29 mouse cellular contexts compared by ENCODE assay signal in the genomic region with DNA sequence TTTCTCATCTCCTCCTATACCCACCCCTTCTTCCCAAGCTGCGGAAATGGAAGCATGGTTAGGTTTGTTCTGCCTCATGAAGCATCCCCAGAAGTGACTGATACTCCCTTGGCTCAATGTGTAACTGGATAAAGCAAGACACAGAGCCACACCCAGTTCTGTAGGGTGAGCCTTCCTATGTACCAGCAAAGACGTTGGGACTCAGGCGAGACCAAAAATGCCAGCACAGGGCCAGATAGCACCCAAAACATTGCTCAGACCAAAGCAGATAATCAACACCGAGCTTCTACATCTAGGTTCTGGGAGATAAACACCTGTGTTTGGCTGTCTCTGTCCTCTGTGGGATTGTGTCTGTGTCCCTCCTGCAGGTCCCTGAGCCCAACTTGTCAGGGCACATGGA.
DNase-seq lines count a peak whose midpoint lies in the region; ATAC-seq and TF ChIP-seq lines count a peak whose summit lies in the region.
"Had no signal": no experiment of that assay in that cellular context is flagged by ENCODE, and none has a peak within 500 bp of the region (broad histone marks: within the 10 kb centered on the region; RNA-seq: fewer than 3 reads in every experiment).

No protein-coding gene starts in this region.

- no peak overlapping the region for H3K4me2 ChIP-seq in stomach, embryonic 15.5 days
- H3K4me2 ChIP-seq in stomach, postnatal 0 days (replicated peaks; ENCODE audit: low read depth): no peak overlapping the region
- H3K4me2 ChIP-seq in liver, embryonic 11.5 days: no peak overlapping the region
- no peak overlapping the region for H3K4me2 ChIP-seq in liver, embryonic 16.5 days (ENCODE audit: low read depth, low read length)
- H3K4me2 ChIP-seq: forebrain, embryonic 15.5 days; heart, embryonic 15.5 days; hindbrain, embryonic 13.5 days; limb, embryonic 12.5 days had no signal

- no peak for TF ChIP-seq CTCF in stomach, postnatal 0 days (IDR thresholded peaks at IDR 0.05; ENCODE audit: low read depth)

- H3K27me3 ChIP-seq in stomach, embryonic 15.5 days (replicated peaks): no peaks in the 10 kb centered on the region
- H3K27me3 ChIP-seq in stomach, postnatal 0 days (ENCODE audit: control insufficient read depth, insufficient read depth, low read length): no peaks in the 10 kb centered on the region
- H3K27me3 ChIP-seq in liver, embryonic 11.5 days (replicated peaks; ENCODE audit: control insufficient read depth, insufficient read depth, low read length): peaks cover 6% of the 10 kb centered on the region; the same call in 1 of the 2 replicates
- H3K27me3 ChIP-seq in liver, embryonic 16.5 days (ENCODE audit: control insufficient read depth, insufficient read depth, low read depth, low read length): no peaks in the 10 kb centered on the region

- H3K9me3 ChIP-seq in stomach, embryonic 15.5 days: no peaks in the 10 kb centered on the region
- H3K9me3 ChIP-seq in stomach, postnatal 0 days (ENCODE audit: control insufficient read depth, low read length): no peaks in the 10 kb centered on the region
- H3K9me3 ChIP-seq in liver, embryonic 11.5 days (ENCODE audit: control insufficient read depth, low read length): no peaks in the 10 kb centered on the region
- H3K9me3 ChIP-seq in liver, embryonic 16.5 days (replicated peaks; ENCODE audit: control insufficient read depth, low read length): no peaks in the 10 kb centered on the region
- H3K9me3 ChIP-seq: forebrain, embryonic 10.5 days; forebrain, embryonic 15.5 days; heart, embryonic 10.5 days; heart, embryonic 15.5 days; hindbrain, embryonic 13.5 days; limb, embryonic 12.5 days had no signal

- WGBS in stomach, embryonic 15.5 days: 78% methylated on average over 4 of the region's 4 CpGs
- 79% methylated on average over 4 of the region's 4 CpGs for WGBS in stomach, postnatal 0 days
- WGBS in liver, embryonic 11.5 days: 65% methylated on average over 4 of the region's 4 CpGs
- 31% methylated on average over 4 of the region's 4 CpGs for WGBS in liver, embryonic 16.5 days (ENCODE audit: insufficient replicate concordance)

- 0 out of 2 replicates have a peak, but pooled peaks have one; percentile 35 for ATAC-seq in stomach, embryonic 15.5 days (ENCODE audit: insufficient read depth, low FRiP score, low read depth)
- ATAC-seq in stomach, postnatal 0 days (ENCODE audit: low FRiP score, low TSS enrichment): no peak
- ATAC-seq in liver, embryonic 11.5 days (replicated peaks; ENCODE audit: low FRiP score): peak; percentile 88
- ATAC-seq in liver, embryonic 16.5 days (ENCODE audit: low read depth): peak; percentile 88
- ATAC-seq: activated CD4-positive, CD25-positive, alpha-beta regulatory T cell, adult 4 months; forebrain, embryonic 15.5 days; lung, postnatal 0 days; midbrain, embryonic 16.5 days had no signal

- TF ChIP-seq EP300 in stomach, postnatal 0 days (optimal IDR thresholded peaks at IDR 0.05): no peak

- DNase-seq in stomach, postnatal 0 days (ENCODE audit: low spot score): no peak
- no peak for DNase-seq in liver, embryonic 11.5 days (ENCODE audit: low spot score)
- no peak for DNase-seq in left cerebral cortex, adult 18-20 months (ENCODE audit: low spot score in 2 of 2)
- DNase-seq in thymus, postnatal 25 days: no peak
- DNase-seq in layer of hippocampus, adult 11-12 months (ENCODE audit: low spot score): no peak
- DNase-seq: adrenal gland, adult 2 months; B cell, adult 2 months; cerebellum, adult 2 months; cerebellum, postnatal 14 days; gastrocnemius, postnatal 25 days; heart, adult 11 months; kidney, adult 11 months; layer of hippocampus, adult 9-11 months; lung, adult 18-20 months; lung, postnatal 4 days; right cerebral cortex, postnatal 25 days had no signal

- H3K9ac ChIP-seq in stomach, embryonic 15.5 days: no peak overlapping the region
- H3K9ac ChIP-seq in stomach, postnatal 0 days (ENCODE audit: low read length): no peak overlapping the region
- no peak overlapping the region for H3K9ac ChIP-seq in liver, embryonic 11.5 days (ENCODE audit: low read depth, low read length)
- no peak overlapping the region for H3K9ac ChIP-seq in liver, embryonic 16.5 days (ENCODE audit: low read depth, low read length)
- H3K9ac ChIP-seq: forebrain, embryonic 15.5 days; heart, embryonic 15.5 days; hindbrain, embryonic 13.5 days; limb, embryonic 12.5 days had no signal

- H3K27ac ChIP-seq in stomach, embryonic 15.5 days: no peak overlapping the region
- no peak overlapping the region for H3K27ac ChIP-seq in stomach, postnatal 0 days (replicated peaks)
- H3K27ac ChIP-seq in liver, embryonic 11.5 days (ENCODE audit: low read depth, low read length): no peak overlapping the region
- H3K27ac ChIP-seq in liver, embryonic 16.5 days (ENCODE audit: low read length): no peak overlapping the region
- H3K27ac ChIP-seq: forebrain, embryonic 10.5 days; forebrain, embryonic 15.5 days; heart, embryonic 10.5 days; heart, embryonic 15.5 days; hindbrain, embryonic 13.5 days; kidney, postnatal 0 days; left cerebral cortex, adult 2 months; limb, embryonic 12.5 days had no signal

- no peak overlapping the region for H3K4me3 ChIP-seq in stomach, embryonic 15.5 days (replicated peaks)
- H3K4me3 ChIP-seq in stomach, postnatal 0 days (ENCODE audit: low read depth, low read length): no peak overlapping the region
- H3K4me3 ChIP-seq in liver, embryonic 11.5 days (ENCODE audit: low read depth, low read length): no peak overlapping the region
- no peak overlapping the region for H3K4me3 ChIP-seq in liver, embryonic 16.5 days (ENCODE audit: low read depth, low read length)
- H3K4me3 ChIP-seq: forebrain, embryonic 10.5 days; forebrain, embryonic 15.5 days; heart, embryonic 10.5 days; heart, embryonic 15.5 days; hindbrain, embryonic 13.5 days; left cerebral cortex, adult 2 months; limb, embryonic 12.5 days had no signal

- H3K4me1 ChIP-seq in stomach, embryonic 15.5 days: no peaks in the 10 kb centered on the region
- no peaks in the 10 kb centered on the region for H3K4me1 ChIP-seq in stomach, postnatal 0 days (replicated peaks; ENCODE audit: control insufficient read depth, insufficient read depth)
- 0 out of 2 replicates have a peak, but pooled peaks cover 6% of the 10 kb centered on the region for H3K4me1 ChIP-seq in liver, embryonic 11.5 days (replicated peaks; ENCODE audit: control insufficient read depth, insufficient read depth, low read length)
- H3K4me1 ChIP-seq in liver, embryonic 16.5 days (ENCODE audit: control insufficient read depth, low read depth, low read length): peaks cover 11% of the 10 kb centered on the region
- H3K4me1 ChIP-seq: forebrain, embryonic 15.5 days; heart, embryonic 15.5 days; limb, embryonic 12.5 days had no signal

- no peaks in the 10 kb centered on the region for H3K36me3 ChIP-seq in stomach, embryonic 15.5 days
- H3K36me3 ChIP-seq in stomach, postnatal 0 days (ENCODE audit: control insufficient read depth, insufficient read depth, low read length): no peaks in the 10 kb centered on the region
- no peaks in the 10 kb centered on the region for H3K36me3 ChIP-seq in liver, embryonic 11.5 days (ENCODE audit: control insufficient read depth, insufficient read depth, low read length)
- no peaks in the 10 kb centered on the region for H3K36me3 ChIP-seq in liver, embryonic 16.5 days (ENCODE audit: control insufficient read depth, insufficient read depth)
- H3K36me3 ChIP-seq: forebrain, embryonic 10.5 days; forebrain, embryonic 15.5 days; heart, embryonic 10.5 days; heart, embryonic 15.5 days; hindbrain, embryonic 13.5 days; limb, embryonic 12.5 days had no signal
